Mouse (Mus musculus): ENCODE results near the gene Apbb2. TPM values are rescaled to one million over a fixed set of nuclear protein-coding genes. Genes with fewer than 3 reads are reported as not detected.

Apbb2 gene
- polyA plus RNA-seq, 1 experiment from 2014 or later: 39.5 TPM

DNA sequence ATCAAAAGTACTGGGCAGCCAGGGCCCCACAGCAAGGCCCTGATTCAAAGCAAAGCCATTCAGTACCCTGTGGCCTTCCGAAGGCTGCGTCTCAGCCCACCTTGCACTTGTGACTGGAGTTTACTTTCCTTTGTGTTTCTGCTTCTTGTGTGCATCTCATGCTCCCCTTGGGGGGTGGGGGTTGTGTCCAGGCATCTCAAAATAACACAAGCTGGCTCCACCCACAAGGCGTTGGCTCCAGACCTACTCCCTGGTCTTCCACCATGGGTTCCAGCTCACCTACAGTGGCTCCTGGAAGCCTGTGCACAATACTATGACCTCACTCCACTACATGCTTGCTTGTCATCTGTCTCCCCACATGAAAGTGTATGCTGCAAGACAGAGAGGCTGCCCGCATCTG lies 88.2 kb downstream of the Apbb2 start:
- Histone ChIP-seq H3K27me3 (ENCODE audit: control insufficient read depth, insufficient read depth, low read length) (no peaks in the 10 kb centered on the region), H3K4me3 (ENCODE audit: low read depth, low read length) (no peak overlapping the region), H3K9ac (replicated peaks; ENCODE audit: low read depth, low read length) (no peak overlapping the region), H3K4me2 (replicated peaks; ENCODE audit: low read depth, low read length) (no peak overlapping the region), H3K36me3 (ENCODE audit: control insufficient read depth, insufficient read depth, low read length) (no peaks in the 10 kb centered on the region), H3K27ac (ENCODE audit: low read length) (no peak overlapping the region), H3K9me3 (ENCODE audit: control insufficient read depth, low read depth, low read length) (no peaks in the 10 kb centered on the region), H3K4me1 (ENCODE audit: control insufficient read depth, insufficient read depth, low read length) (no peaks in the 10 kb centered on the region)
- 70% methylated on average over 4 of the region's 4 CpGs for WGBS
- ATAC-seq (ENCODE audit: insufficient number of reproducible peaks, insufficient read depth, low FRiP score, low read depth): no peak

DNA sequence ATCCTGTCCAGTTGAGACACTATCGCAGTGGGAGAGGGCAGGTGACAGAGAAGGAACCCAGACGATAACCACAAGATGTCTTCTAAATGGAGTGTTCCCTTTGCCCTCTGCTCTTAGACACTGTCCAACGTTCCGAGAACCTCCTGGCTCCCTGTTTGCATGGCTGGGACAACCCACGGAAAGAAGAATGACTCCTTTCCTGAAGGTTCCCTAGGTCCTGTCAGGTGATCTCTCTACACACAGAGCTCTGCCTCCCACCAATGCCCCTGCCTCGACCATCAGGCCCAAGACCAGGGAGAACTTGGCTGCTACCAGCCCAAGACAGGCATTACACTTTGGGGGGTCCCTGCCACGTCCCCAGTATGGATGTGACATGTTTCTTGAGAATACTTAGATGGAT lies 89.0 kb downstream of the Apbb2 start:
- Histone ChIP-seq H3K36me3 (ENCODE audit: control insufficient read depth, insufficient read depth, low read length) (no peaks in the 10 kb centered on the region), H3K4me3 (ENCODE audit: low read depth, low read length) (no peak overlapping the region), H3K27me3 (ENCODE audit: control insufficient read depth, insufficient read depth, low read length) (no peaks in the 10 kb centered on the region), H3K4me2 (replicated peaks; ENCODE audit: low read depth, low read length) (no peak overlapping the region), H3K4me1 (ENCODE audit: control insufficient read depth, insufficient read depth, low read length) (no peaks in the 10 kb centered on the region), H3K9ac (replicated peaks; ENCODE audit: low read depth, low read length) (no peak overlapping the region), H3K9me3 (ENCODE audit: control insufficient read depth, low read depth, low read length) (no peaks in the 10 kb centered on the region), H3K27ac (ENCODE audit: low read length) (no peak overlapping the region)
- 87% methylated on average over 7 of the region's 7 CpGs for WGBS
- ATAC-seq (ENCODE audit: insufficient number of reproducible peaks, insufficient read depth, low FRiP score, low read depth): no peak

DNA sequence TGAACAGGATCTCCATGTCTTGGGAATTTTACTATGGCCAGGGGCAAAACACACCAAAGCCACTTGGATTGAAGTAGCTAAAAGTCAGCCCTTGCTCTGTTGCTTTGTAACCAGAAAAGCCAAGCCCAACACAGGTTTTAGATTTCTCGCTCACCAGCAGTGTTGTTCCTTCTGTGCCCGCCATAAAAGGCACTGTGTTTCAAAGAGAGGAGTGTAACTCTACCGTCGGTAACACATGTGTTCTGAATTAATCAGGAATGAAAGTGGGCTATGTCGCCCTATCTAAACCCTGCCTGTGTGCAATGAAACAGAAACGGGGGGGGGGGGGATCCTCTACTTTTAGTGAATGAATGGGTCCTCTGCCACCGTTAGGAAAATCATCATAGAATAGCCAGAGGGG lies 90.0 kb downstream of the Apbb2 start:
- no peak overlapping the region for H3K4me3 ChIP-seq (ENCODE audit: low read depth, low read length)
- H3K4me2 ChIP-seq (replicated peaks; ENCODE audit: low read depth, low read length): no peak overlapping the region
- 47% methylated on average over 7 of the region's 7 CpGs for WGBS
- no peak overlapping the region for H3K9ac ChIP-seq (replicated peaks; ENCODE audit: low read depth, low read length)
- no peaks in the 10 kb centered on the region for H3K36me3 ChIP-seq (ENCODE audit: control insufficient read depth, insufficient read depth, low read length)
- H3K9me3 ChIP-seq (ENCODE audit: control insufficient read depth, low read depth, low read length): no peaks in the 10 kb centered on the region
- peaks cover 3% of the 10 kb centered on the region; the same call in 1 of the 2 replicates for H3K4me1 ChIP-seq (ENCODE audit: control insufficient read depth, insufficient read depth, low read length)
- H3K27me3 ChIP-seq (ENCODE audit: control insufficient read depth, insufficient read depth, low read length): no peaks in the 10 kb centered on the region
- no peak for ATAC-seq (ENCODE audit: insufficient number of reproducible peaks, insufficient read depth, low FRiP score, low read depth)
- H3K27ac ChIP-seq (ENCODE audit: low read length): no peak overlapping the region

DNA sequence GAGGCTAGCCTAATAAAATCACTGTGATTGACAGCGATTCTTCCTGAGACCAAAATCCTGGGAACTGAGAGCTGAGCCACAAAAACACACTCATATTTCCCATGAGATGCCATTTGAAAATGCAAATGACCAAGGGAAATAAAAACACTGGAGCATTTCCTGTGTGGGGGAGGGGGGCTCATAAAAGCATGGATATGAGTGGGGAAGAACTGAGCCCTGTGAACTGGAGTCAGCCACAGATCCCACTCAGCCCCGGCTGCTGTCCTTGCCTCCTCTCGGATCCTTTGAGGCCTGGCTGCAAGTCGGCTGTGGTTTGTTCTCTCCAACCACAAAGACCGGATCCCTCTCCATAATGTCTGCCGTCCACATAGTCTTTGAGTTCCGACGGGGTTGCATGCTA lies 91.5 kb downstream of the Apbb2 start:
- Histone ChIP-seq H3K27ac (ENCODE audit: low read length) (no peak overlapping the region; the same call in 1 of the 2 replicates), H3K4me3 (ENCODE audit: low read depth, low read length) (no peak overlapping the region), H3K4me2 (replicated peaks; ENCODE audit: low read depth, low read length) (no peak overlapping the region), H3K9ac (replicated peaks; ENCODE audit: low read depth, low read length) (no peak overlapping the region), H3K36me3 (ENCODE audit: control insufficient read depth, insufficient read depth, low read length) (no peaks in the 10 kb centered on the region), H3K27me3 (ENCODE audit: control insufficient read depth, insufficient read depth, low read length) (no peaks in the 10 kb centered on the region), H3K4me1 (ENCODE audit: control insufficient read depth, insufficient read depth, low read length) (peaks cover 3% of the 10 kb centered on the region; the same call in 1 of the 2 replicates), H3K9me3 (ENCODE audit: control insufficient read depth, low read depth, low read length) (no peaks in the 10 kb centered on the region)
- no peak for ATAC-seq (ENCODE audit: insufficient number of reproducible peaks, insufficient read depth, low FRiP score, low read depth)
- 74% methylated on average over 8 of the region's 8 CpGs for WGBS

GRCm38 (mm10) chr5:66525002-66525401 lies 93.6 kb downstream of the Apbb2 start:
- no peak for ATAC-seq (ENCODE audit: insufficient number of reproducible peaks, insufficient read depth, low FRiP score, low read depth)
- no peak overlapping the region for H3K27ac ChIP-seq (ENCODE audit: low read length)
- H3K9me3 ChIP-seq (ENCODE audit: control insufficient read depth, low read depth, low read length): no peaks in the 10 kb centered on the region
- H3K4me1 ChIP-seq (ENCODE audit: control insufficient read depth, insufficient read depth, low read length): peaks cover 3% of the 10 kb centered on the region; the same call in 1 of the 2 replicates
- H3K4me2 ChIP-seq (replicated peaks; ENCODE audit: low read depth, low read length): no peak overlapping the region
- H3K9ac ChIP-seq (replicated peaks; ENCODE audit: low read depth, low read length): no peak overlapping the region
- 78% methylated on average over 4 of the region's 4 CpGs for WGBS
- H3K27me3 ChIP-seq (ENCODE audit: control insufficient read depth, insufficient read depth, low read length): no peaks in the 10 kb centered on the region
- no peak overlapping the region for H3K4me3 ChIP-seq (ENCODE audit: low read depth, low read length)
- no peaks in the 10 kb centered on the region for H3K36me3 ChIP-seq (ENCODE audit: control insufficient read depth, insufficient read depth, low read length)

DNA sequence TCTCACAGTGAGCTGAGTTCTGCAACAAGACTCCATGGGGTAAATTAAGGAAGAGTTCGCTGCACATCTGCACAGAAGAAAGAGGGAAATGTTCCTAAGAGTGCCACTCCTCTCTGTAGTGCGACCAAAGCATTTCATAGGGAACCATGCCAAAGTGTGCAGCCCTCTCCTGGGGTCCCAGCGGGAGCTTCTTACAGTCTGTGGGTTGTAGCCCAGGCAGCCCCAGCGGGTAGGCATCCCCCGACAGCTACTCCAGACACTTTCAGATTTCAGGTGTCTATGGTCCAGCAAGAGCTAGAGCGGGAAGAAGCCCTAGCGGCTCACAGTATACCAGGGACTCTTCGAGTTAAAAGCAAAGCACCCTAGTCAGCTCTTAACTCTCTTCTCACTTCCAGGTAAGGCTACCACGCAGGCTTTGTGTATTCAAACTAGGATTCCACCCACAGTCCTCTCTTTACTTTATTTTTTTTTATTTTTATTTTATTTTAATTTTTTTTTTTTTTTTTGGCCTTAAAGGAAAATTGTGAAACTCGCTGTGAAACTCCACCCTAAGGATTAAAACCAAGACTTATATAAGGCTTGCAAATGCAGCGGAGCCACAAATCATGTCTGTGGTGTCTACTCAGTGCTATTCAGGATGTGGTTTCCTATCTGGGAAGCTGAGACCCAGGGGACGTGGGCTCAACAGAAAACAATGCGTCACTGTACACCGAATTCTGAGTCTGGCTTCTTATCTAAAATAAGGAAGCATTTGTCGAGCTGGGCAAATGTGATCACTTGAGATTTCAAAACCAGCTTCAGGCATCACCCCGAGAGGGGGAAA lies 94.7 kb downstream of the Apbb2 start:
- Histone ChIP-seq H3K9me3 (ENCODE audit: control insufficient read depth, low read depth, low read length) (no peaks in the 10 kb centered on the region), H3K9ac (replicated peaks; ENCODE audit: low read depth, low read length) (no peak overlapping the region), H3K4me1 (ENCODE audit: control insufficient read depth, insufficient read depth, low read length) (peaks cover 3% of the 10 kb centered on the region; the same call in 1 of the 2 replicates), H3K4me3 (ENCODE audit: low read depth, low read length) (no peak overlapping the region), H3K27me3 (ENCODE audit: control insufficient read depth, insufficient read depth, low read length) (no peaks in the 10 kb centered on the region), H3K4me2 (replicated peaks; ENCODE audit: low read depth, low read length) (no peak overlapping the region), H3K27ac (ENCODE audit: low read length) (no peak overlapping the region), H3K36me3 (ENCODE audit: control insufficient read depth, insufficient read depth, low read length) (no peaks in the 10 kb centered on the region)
- 63% methylated on average over 16 of the region's 16 CpGs for WGBS
- ATAC-seq (ENCODE audit: insufficient number of reproducible peaks, insufficient read depth, low FRiP score, low read depth): no peak

DNA sequence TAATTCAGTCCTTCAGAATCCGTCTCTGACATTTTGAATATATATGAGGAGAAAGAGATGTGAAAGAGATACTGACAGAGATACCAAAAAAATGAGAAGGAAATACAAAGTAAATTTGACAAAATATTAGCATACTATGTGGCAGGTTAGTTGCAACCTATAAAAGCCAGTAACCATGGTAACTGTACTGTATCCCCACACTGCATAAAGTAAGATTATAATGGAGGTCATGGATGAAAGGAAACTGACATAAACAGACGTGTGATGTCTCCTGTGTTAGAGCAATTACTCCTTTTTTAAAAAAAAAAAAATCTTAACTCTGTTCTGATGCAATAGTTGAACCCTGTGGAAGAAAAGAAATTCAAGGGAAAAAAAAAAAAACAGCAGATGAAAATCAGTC lies 97.3 kb downstream of the Apbb2 start:
- Histone ChIP-seq H3K36me3 (ENCODE audit: control insufficient read depth, insufficient read depth, low read length) (no peaks in the 10 kb centered on the region), H3K4me1 (ENCODE audit: control insufficient read depth, insufficient read depth, low read length) (peaks cover 3% of the 10 kb centered on the region; the same call in 1 of the 2 replicates), H3K9ac (replicated peaks; ENCODE audit: low read depth, low read length) (no peak overlapping the region), H3K4me3 (ENCODE audit: low read depth, low read length) (no peak overlapping the region), H3K9me3 (ENCODE audit: control insufficient read depth, low read depth, low read length) (no peaks in the 10 kb centered on the region), H3K4me2 (replicated peaks; ENCODE audit: low read depth, low read length) (no peak overlapping the region), H3K27ac (ENCODE audit: low read length) (no peak overlapping the region), H3K27me3 (ENCODE audit: control insufficient read depth, insufficient read depth, low read length) (no peaks in the 10 kb centered on the region)
- WGBS: 68% methylated on average over 2 of the region's 2 CpGs
- no peak for ATAC-seq (ENCODE audit: insufficient number of reproducible peaks, insufficient read depth, low FRiP score, low read depth)

GRCm38 (mm10) chr5:66519511-66519910 lies 99.1 kb downstream of the Apbb2 start:
- Histone ChIP-seq H3K27me3 (ENCODE audit: control insufficient read depth, insufficient read depth, low read length) (no peaks in the 10 kb centered on the region), H3K9me3 (ENCODE audit: control insufficient read depth, low read depth, low read length) (no peaks in the 10 kb centered on the region), H3K4me2 (replicated peaks; ENCODE audit: low read depth, low read length) (no peak overlapping the region), H3K9ac (replicated peaks; ENCODE audit: low read depth, low read length) (no peak overlapping the region), H3K27ac (ENCODE audit: low read length) (no peak overlapping the region), H3K4me1 (ENCODE audit: control insufficient read depth, insufficient read depth, low read length) (peaks cover 3% of the 10 kb centered on the region; the same call in 1 of the 2 replicates), H3K4me3 (ENCODE audit: low read depth, low read length) (no peak overlapping the region), H3K36me3 (ENCODE audit: control insufficient read depth, insufficient read depth, low read length) (no peaks in the 10 kb centered on the region)
- no peak for ATAC-seq (ENCODE audit: insufficient number of reproducible peaks, insufficient read depth, low FRiP score, low read depth)
- 66% methylated on average over 5 of the region's 5 CpGs for WGBS

Measured in stomach, embryonic 14.5 days (tissue).